Mouse (Mus musculus) layer of hippocampus, adult 2 months (tissue): ENCODE measurements around the gene Nmd3. TPM values are rescaled to one million over a fixed set of nuclear protein-coding genes. Genes with fewer than 3 reads are reported as not detected.

Experiments used
- DNase-seq, 2 experiments: peaks; one replicate each; pipeline ENCODE4 v3.0.0; 2022; ENCODE audit warnings: low spot score in 2 of 2
- H3K27ac ChIP-seq: fragments of 200-600 bp; 2 replicates; pipeline ENCODE4 v1.8.1; 2022
- H3K4me3 ChIP-seq: fragments of 200-600 bp; 2 replicates; pipeline ENCODE4 v1.8.1; 2022; ENCODE audit warnings: mild to moderate bottlenecking
- CTCF ChIP-seq: fragments of 200-600 bp; conservative IDR thresholded peaks from 2 replicates; pipeline ENCODE4 v1.8.1; 2022; ENCODE audit warnings: antibody characterized with exemption, mild to moderate bottlenecking, moderate library complexity
- long read RNA-seq, 2 experiments: library from polyadenylated mRNA; stranded (forward); transcript quantifications; one replicate each; pipeline ENCODE4 v2.0.0; 2021; ENCODE audit warnings: borderline mapping rate in 2 of 2
- total RNA-seq, 2 experiments: library from RNA; stranded (reverse); gene quantifications; 2 replicates each; pipeline ENCODE4 v1.2.3; 2021

Nmd3 gene
- total RNA-seq, result 10 to 100 TPM; 45.0 to 50.0 TPM
- long read RNA-seq, experiment 1, full-length matches to known transcripts, result 8 of 12 reads
- long read RNA-seq, experiment 1, partial matches to known transcripts, result 2 of 12 reads
- long read RNA-seq, experiment 1, other reads (novel, unspliced or antisense), result 2 of 12 reads
- long read RNA-seq, experiment 2, full-length matches to known transcripts, result 7 of 14 reads
- long read RNA-seq, experiment 2, partial matches to known transcripts, result 3 of 14 reads
- long read RNA-seq, experiment 2, other reads (novel, unspliced or antisense), result 4 of 14 reads

GRCm38 (mm10) chr3:69721814-69722186 lies at the start of gene Nmd3:
Nmd3 (plus strand) TSS chr3:69721985.
- Histone ChIP-seq H3K4me3 (peak within 1 kb of the TSS; percentile 83), H3K27ac (peak within 1 kb of the TSS; percentile 88)
- TF ChIP-seq CTCF, result no peak
- DNase-seq, result peak; percentile 84 to 87

- no peak overlapping the region for H3K4me3 ChIP-seq
- no peak overlapping the region for H3K27ac ChIP-seq
- no peak for TF ChIP-seq CTCF
- DNase-seq, result no peak
These were observed 48.4 kb upstream of the Nmd3 start for GRCm38 (mm10) chr3:69673351-69673750.

GRCm38 (mm10) chr3:69674206-69674605 lies 47.6 kb upstream of the Nmd3 start:
- DNase-seq, result no peak
- Histone ChIP-seq H3K27ac (no peak overlapping the region), H3K4me3 (no peak overlapping the region)
- TF ChIP-seq CTCF, result no peak

- no peak overlapping the region for H3K27ac ChIP-seq
- no peak for TF ChIP-seq CTCF
- no peak overlapping the region for H3K4me3 ChIP-seq
- no peak for DNase-seq
These were observed 32.0 kb upstream of the Nmd3 start for GRCm38 (mm10) chr3:69689791-69690190.

GRCm38 (mm10) chr3:69690939-69691338 lies 30.8 kb upstream of the Nmd3 start:
- DNase-seq, result no peak
- H3K4me3 ChIP-seq, result no peak overlapping the region
- no peak for TF ChIP-seq CTCF
- no peak overlapping the region for H3K27ac ChIP-seq

- H3K27ac ChIP-seq, result no peak overlapping the region
- DNase-seq, result no peak
- no peak for TF ChIP-seq CTCF
- no peak overlapping the region for H3K4me3 ChIP-seq
These were observed 21.8 kb upstream of the Nmd3 start for GRCm38 (mm10) chr3:69699851-69700500.

- DNase-seq, result peak in 1 of 2 experiments; percentile 21
- TF ChIP-seq CTCF, result peak; percentile 83
- Histone ChIP-seq H3K4me3 (no peak overlapping the region), H3K27ac (no peak overlapping the region)
These were observed 19.9 kb upstream of the Nmd3 start for GRCm38 (mm10) chr3:69701905-69702304.

- DNase-seq, result no peak
- no peak for TF ChIP-seq CTCF
- Histone ChIP-seq H3K4me3 (no peak overlapping the region), H3K27ac (no peak overlapping the region)
These were observed 19.4 kb upstream of the Nmd3 start for GRCm38 (mm10) chr3:69702421-69702820.

- Histone ChIP-seq H3K27ac (no peak overlapping the region), H3K4me3 (no peak overlapping the region; the same call in 1 of the 2 replicates)
- DNase-seq, result no peak
- no peak for TF ChIP-seq CTCF
These were observed 12.5 kb upstream of the Nmd3 start for GRCm38 (mm10) chr3:69709043-69709929.

- Histone ChIP-seq H3K4me3 (no peak overlapping the region), H3K27ac (no peak overlapping the region)
- no peak for TF ChIP-seq CTCF
- no peak for DNase-seq
These were observed 9.7 kb upstream of the Nmd3 start for GRCm38 (mm10) chr3:69711907-69712600.

- TF ChIP-seq CTCF, result no peak
- DNase-seq, result no peak
- H3K27ac ChIP-seq, result no peak overlapping the region
- H3K4me3 ChIP-seq, result no peak overlapping the region
These were observed 4.3 kb upstream of the Nmd3 start for GRCm38 (mm10) chr3:69717476-69717875.

- H3K27ac ChIP-seq, result peak overlapping the region; percentile 88
- TF ChIP-seq CTCF, result no peak
- peak in 1 of 2 experiments; percentile 32 for DNase-seq
- H3K4me3 ChIP-seq, result peak overlapping the region; percentile 83
These were observed 542 bp downstream of the Nmd3 start for GRCm38 (mm10) chr3:69722187-69722867.
